Mouse (Mus musculus) bone marrow macrophage, adult 2 months (primary cell): ENCODE data around the gene Ccl22. TPM values are rescaled to one million over a fixed set of nuclear protein-coding genes. Genes with fewer than 3 reads are reported as not detected.

Experiments
- H3K27ac ChIP-seq: 2 replicates; pipeline ENCODE4 v1.5.1; 2012; ENCODE audit warnings: low read depth, low read length; ENCODE audit not compliant: insufficient read depth
- H3K4me1 ChIP-seq: 2 replicates; pipeline ENCODE4 v1.6.1; 2012; ENCODE audit warnings: low read length; ENCODE audit not compliant: control insufficient read depth, insufficient read depth
- H3K4me3 ChIP-seq: 2 replicates; pipeline ENCODE4 v1.5.1; 2012; ENCODE audit warnings: mild to moderate bottlenecking, low read length, moderate library complexity; ENCODE audit not compliant: insufficient read depth
- CTCF ChIP-seq: IDR thresholded peaks from 2 replicates; pipeline ENCODE4 v1.5.1; 2012; ENCODE audit warnings: low read depth, mild to moderate bottlenecking, low read length, moderate library complexity
- POLR2A ChIP-seq: IDR thresholded peaks from 2 replicates; pipeline ENCODE4 v1.6.1; 2012; ENCODE audit warnings: mild to moderate bottlenecking, low read depth, low read length, borderline replicate concordance
- polyA plus RNA-seq: library from polyadenylated mRNA; stranded (reverse); fragments of >200 nt; gene quantifications from 2 replicates; pipeline ENCODE4 v1.2.4, GENCODE M21; 2012; ENCODE audit not compliant: missing spikeins, insufficient read depth, insufficient read length

The Ccl22 gene
- polyA plus RNA-seq, result 0.36 and 0.50 TPM in 2 replicates

DNA sequence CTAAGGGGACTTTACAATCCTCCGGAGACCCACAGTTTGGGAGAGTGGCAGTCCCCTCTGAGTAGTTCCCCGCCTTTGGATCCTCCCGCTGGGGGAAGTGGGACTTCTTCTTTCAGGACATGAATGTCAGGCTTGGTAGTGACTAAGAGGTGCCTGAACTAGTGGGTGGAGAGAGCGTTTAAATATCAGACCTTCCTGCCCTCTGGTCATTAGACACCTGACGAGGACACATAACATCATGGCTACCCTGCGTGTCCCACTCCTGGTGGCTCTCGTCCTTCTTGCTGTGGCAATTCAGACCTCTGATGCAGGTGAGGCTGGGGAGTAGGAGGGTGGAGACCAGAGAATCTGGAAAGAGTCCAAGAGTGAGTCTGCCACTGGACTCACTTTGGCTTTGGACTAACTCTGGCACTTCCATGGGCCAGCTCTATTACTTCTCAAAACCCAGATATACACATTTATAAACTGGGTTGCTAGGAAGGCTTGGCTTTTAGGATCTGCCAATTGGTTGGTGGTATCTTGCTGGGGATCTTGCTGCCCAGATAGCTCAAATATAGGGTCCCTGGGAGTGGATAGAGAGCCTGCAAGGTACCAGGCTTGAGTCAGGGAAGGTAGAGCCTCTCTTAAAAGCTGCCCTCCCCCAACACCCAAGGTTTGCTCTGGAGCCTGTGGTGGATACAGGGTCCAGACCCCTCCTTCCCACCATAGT, at the start of gene Ccl22:
Gene Ccl22 (plus strand): TSS at position 115 of the 709 bp plus-strand sequence.
- Histone ChIP-seq H3K4me1 (peaks cover 6% of the 10 kb centered on the region), H3K4me3 (no peak within 1 kb of the TSS), H3K27ac (no peak within 1 kb of the TSS)
- TF ChIP-seq CTCF (no peak), POLR2A (no peak)

DNA sequence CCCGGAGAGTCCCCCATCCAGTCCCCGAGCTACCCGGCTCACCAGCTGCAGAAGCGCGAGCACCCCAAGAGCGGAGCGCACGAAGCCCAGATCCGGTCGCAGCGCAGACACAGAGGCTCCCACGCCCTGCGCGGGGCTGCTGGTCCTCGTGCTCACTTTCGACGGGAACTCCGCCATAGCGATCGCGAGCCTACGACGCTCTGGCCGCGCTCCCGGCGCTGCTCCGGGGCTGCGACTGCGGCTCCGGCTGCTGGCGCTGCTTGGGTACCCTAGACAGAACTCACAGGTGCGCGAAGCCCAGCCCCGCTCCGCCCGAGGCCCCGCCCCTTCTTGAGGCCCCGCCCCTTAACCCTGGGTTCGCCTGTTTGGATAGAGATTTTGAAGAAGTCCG, 49.4 kb upstream of the Ccl22 start, which contains the start of gene Pllp:
Gene Pllp (minus strand): TSS at position 285 of the 391 bp plus-strand sequence.
- Histone ChIP-seq H3K27ac (no peak within 1 kb of the TSS), H3K4me1 (peaks cover 3% of the 10 kb centered on the region; the same call in 1 of the 2 replicates), H3K4me3 (peak within 1 kb of the TSS; percentile 46)
- no peak for TF ChIP-seq CTCF
- TF ChIP-seq POLR2A, result no peak

DNA sequence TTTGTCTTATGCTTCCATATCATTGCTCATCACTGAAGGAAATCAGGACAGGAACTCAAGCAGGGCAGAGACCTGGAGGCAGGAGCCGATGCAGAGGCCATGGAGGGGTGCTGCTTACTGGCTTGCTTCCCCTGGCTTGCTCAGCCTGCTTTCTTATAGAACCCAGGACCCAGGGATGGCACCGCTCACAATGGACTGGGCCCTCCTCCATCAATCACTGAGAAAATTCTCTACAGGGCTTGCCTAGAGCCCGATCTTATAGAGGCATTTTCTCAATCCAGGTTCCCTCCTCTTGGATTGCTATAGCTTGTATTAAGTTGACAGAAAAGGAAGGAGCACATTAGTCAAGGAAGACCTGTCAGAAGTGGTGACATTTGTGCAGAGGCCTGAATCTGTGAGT, 48.8 kb upstream of the Ccl22 start:
- Histone ChIP-seq H3K4me1 (peaks cover 3% of the 10 kb centered on the region; the same call in 1 of the 2 replicates), H3K27ac (no peak overlapping the region), H3K4me3 (peak overlapping the region; percentile 46; the same call in 1 of the 2 replicates)
- TF ChIP-seq CTCF, result no peak
- TF ChIP-seq POLR2A, result no peak

DNA sequence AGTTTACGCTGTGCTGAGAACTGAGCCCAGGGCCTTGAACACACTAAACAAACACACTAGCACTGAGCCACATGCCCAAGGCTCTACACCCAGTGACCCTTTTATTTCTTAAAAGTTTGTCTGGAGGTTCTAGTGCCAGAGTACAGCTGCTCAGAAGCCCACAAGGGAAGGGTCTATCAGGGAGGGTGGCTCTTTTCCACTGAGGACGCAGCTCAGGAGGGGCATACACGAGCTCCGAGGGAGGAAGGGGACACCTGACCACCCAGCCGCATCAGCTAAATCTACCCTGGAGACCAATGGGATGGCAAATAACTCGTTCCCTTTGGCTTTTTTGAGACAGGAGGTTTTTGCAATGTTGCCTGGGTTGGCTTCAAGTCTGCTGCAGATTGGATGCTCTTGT, 47.4 kb upstream of the Ccl22 start:
- Histone ChIP-seq H3K4me1 (peaks cover 3% of the 10 kb centered on the region; the same call in 1 of the 2 replicates), H3K4me3 (no peak overlapping the region), H3K27ac (no peak overlapping the region)
- no peak for TF ChIP-seq CTCF
- no peak for TF ChIP-seq POLR2A

DNA sequence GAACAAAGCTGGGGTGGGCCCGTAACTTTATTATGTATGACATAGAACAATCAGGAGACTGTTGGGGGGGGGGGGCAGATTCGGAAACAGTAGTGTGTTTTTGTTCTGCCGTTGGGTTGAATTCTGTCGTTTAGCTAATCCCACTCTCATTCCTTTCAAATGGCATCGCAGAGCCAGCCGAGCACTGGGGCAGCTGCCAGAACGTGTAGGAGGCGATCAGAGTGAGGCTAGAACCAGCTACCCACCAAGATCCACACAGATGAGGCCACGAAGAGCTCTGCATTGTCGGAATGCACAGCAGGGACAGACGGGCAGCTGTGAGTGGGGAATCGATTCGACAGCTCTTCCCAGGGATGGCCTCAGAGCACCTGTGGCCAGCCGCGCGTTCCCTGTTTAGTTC, 46.0 kb upstream of the Ccl22 start:
- Histone ChIP-seq H3K4me3 (no peak overlapping the region), H3K4me1 (peaks cover 3% of the 10 kb centered on the region; the same call in 1 of the 2 replicates), H3K27ac (no peak overlapping the region)
- no peak for TF ChIP-seq POLR2A
- no peak for TF ChIP-seq CTCF

DNA sequence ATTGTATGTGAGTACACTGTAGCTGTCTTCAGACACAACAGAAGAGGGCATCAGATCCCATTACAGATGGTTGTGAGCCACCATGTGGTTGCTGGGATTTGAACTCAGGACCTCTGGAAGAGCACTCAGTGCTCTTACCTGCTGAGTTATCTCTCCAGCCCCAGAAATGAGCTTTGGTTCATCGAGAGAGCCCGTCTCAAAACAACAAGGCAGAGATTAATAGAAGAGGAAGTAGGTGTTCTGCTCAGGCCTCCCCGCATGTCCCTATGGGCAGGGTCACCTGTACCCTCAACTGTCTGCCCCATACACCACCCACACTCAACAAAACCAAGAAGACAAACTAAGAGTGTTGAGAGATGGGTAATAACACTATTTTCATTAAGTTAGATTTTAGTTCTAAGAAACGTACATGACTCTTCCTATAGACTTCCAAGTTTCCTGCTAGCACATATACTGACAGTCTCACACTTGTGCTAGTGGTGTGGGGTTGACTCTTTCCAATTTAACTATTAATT, 44.9 kb upstream of the Ccl22 start:
- TF ChIP-seq POLR2A (no peak), CTCF (no peak)
- peaks cover 3% of the 10 kb centered on the region; the same call in 1 of the 2 replicates for H3K4me1 ChIP-seq
- no peak overlapping the region for H3K27ac ChIP-seq
- no peak overlapping the region for H3K4me3 ChIP-seq

DNA sequence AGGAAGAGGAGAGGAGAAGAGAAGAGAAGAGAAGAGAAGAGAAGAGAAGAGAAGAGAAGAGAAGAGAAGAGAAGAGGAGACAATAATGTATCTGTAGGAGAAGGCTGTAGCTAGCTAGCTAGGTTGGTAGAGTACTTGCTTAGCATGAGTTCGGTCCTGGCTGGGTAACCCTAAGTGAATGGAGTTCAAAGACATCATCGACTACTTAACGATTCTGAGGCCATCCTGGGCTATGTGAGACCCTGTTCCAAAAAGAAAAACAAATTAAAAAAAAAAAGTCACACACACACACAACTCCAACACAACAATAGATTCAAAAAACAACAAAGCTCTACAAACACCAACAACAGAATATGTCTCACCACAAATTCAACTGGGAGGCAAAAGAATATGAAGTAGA, 43.2 kb upstream of the Ccl22 start:
- TF ChIP-seq CTCF, result no peak
- H3K27ac ChIP-seq, result no peak overlapping the region
- H3K4me3 ChIP-seq, result no peak overlapping the region
- no peaks in the 10 kb centered on the region for H3K4me1 ChIP-seq

DNA sequence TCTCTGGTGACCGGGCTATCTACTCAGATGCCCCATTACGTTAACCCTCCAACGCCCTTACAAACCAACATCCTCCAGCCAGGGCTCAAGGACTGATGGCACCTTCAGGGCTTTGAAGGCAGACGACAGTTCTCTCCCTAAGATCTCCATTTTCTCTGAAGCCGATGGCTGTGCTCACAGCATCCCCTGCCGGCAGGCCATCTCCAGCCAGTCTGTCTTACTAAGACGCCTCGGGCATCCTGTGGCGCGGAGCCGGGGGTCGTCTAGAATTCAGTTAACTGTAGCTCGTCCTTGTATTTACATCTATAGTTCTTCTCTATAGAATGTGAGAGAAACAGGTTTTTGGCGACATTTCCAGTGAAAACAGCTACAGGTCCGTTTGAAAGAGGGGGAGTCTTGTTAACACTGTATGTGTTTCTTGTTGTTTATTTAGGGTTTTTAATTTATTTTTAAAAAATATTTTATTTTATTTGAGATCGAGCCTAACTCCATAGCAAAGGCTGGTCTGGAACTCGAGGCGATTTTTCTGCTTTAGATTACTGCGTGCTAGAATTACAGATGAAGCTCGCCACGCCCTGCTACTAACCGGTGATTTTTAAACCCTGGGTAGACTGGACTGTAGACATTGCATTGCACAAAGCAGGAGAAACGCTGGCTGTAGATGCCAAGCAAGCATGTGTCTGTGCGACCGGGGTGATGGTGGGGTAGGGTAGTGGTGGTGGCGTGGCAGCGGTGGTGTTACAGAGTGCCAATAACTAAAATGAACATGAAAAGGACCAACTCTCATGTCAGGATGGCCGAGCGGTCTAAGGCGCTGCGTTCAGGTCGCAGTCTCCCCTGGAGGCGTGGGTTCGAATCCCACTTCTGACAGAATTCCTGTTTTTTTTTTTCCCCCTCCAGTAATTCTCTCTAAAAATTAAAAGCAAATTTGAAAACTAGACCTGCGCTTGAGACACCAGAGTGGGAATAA, 42.3 kb upstream of the Ccl22 start:
- TF ChIP-seq POLR2A, result no peak
- TF ChIP-seq CTCF, result peak; percentile 83
- H3K4me1 ChIP-seq, result no peaks in the 10 kb centered on the region
- H3K27ac ChIP-seq, result no peak overlapping the region
- H3K4me3 ChIP-seq, result peak overlapping the region; percentile 65

DNA sequence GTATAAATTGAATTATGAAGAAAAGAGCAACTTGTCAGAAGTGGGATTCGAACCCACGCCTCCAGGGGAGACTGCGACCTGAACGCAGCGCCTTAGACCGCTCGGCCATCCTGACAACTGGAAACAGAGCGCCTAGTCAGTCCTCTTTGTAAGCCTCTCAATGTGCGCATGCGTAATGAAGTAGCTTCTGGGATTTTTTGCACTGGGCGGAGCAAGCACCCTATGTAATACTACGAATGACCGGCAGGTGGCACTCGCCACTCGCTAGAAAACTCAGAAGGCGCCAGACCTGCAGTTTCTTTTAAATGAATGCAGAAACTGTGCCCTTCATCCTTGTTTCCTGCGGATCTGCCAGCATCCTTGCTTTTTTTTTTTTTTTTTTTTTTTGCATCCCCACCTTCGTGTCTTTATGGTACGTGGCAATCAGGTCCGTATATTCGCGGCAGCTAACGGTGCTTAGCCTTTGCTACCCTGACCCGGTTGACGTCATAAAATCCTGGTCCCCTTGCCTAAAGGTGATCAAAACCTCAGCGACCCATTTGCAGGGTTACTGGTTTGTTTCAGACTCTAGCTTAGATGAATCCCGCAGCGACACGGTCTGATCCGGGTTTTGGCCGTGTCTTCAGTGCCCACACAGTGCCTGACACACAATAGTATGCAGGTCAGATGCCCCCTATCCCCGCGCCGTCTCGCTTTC, 41.3 kb upstream of the Ccl22 start:
- H3K4me1 ChIP-seq, result no peaks in the 10 kb centered on the region
- H3K4me3 ChIP-seq, result peak overlapping the region; percentile 61
- no peak overlapping the region for H3K27ac ChIP-seq
- TF ChIP-seq CTCF (peak; percentile 85), POLR2A (no peak)
